Mouse (Mus musculus) neural tube, embryonic 13.5 days (tissue): Measurements from ENCODE around the gene Zfp605. TPM values are rescaled to one million over a fixed set of nuclear protein-coding genes. Genes with fewer than 3 reads are reported as not detected.
"Not testable (repeated sequence)": the region's sequence is repeated elsewhere in the genome, so short reads cannot be mapped to it uniquely, and the experiment has no call there.

Source experiments
- ATAC-seq: fragments of 200-750 bp; cut with Nextera tagmentation; 2 replicates; pipeline ENCODE4 v1.8.0; 2017; ENCODE audit warnings: low read depth, mild to moderate bottlenecking, moderate TSS enrichment, moderate library complexity
- H3K27ac ChIP-seq: fragments of 300-500 bp; sonication (generic); replicated peaks from 2 replicates; pipeline ENCODE4 v1.5.1; 2015; ENCODE audit warnings: moderate library complexity, mild to moderate bottlenecking, inconsistent platforms
- H3K27me3 ChIP-seq: fragments of 300-500 bp; sonication (generic); 2 replicates; pipeline ENCODE4 v1.6.1; 2015; ENCODE audit warnings: mild to moderate bottlenecking, inconsistent platforms
- H3K36me3 ChIP-seq: fragments of 300-500 bp; sonication (generic); 2 replicates; pipeline ENCODE4 v1.6.1; 2015; ENCODE audit warnings: mild to moderate bottlenecking, inconsistent platforms
- H3K4me1 ChIP-seq: fragments of 300-500 bp; sonication (generic); replicated peaks from 2 replicates; pipeline ENCODE4 v1.6.1; 2015; ENCODE audit warnings: inconsistent platforms
- H3K4me2 ChIP-seq: fragments of 300-500 bp; sonication (generic); 2 replicates; pipeline ENCODE4 v1.6.1; 2015; ENCODE audit warnings: inconsistent platforms, mild to moderate bottlenecking, moderate library complexity
- H3K4me3 ChIP-seq: fragments of 300-500 bp; sonication (generic); 2 replicates; pipeline ENCODE4 v1.5.1; 2015; ENCODE audit warnings: mild to moderate bottlenecking, inconsistent platforms
- H3K9ac ChIP-seq: fragments of 300-500 bp; sonication (generic); 2 replicates; pipeline ENCODE4 v1.6.1; 2015; ENCODE audit warnings: moderate library complexity, mild to moderate bottlenecking, inconsistent platforms
- H3K9me3 ChIP-seq: fragments of 300-500 bp; sonication (generic); 2 replicates; pipeline ENCODE4 v1.6.1; 2016; ENCODE audit warnings: inconsistent platforms
- WGBS: fragments of 180-500 bp; shearing (Covaris S2); methylation state at CpG from one replicate; pipeline ENCODE4 v1.1.7; 2015; 5-methylcytosine and 5-hydroxymethylcytosine counted together
- polyA plus RNA-seq: library from polyadenylated mRNA; unstranded; fragments of >200 nt; fragmentation: Nextera tagmentation; extraction: Ambion mirVana; gene quantifications from 2 replicates; pipeline ENCODE4 v1.2.1, GENCODE M21; 2015

Zfp605 gene
- polyA plus RNA-seq, 1 experiment from 2014 or later, result 11.8 TPM

DNA sequence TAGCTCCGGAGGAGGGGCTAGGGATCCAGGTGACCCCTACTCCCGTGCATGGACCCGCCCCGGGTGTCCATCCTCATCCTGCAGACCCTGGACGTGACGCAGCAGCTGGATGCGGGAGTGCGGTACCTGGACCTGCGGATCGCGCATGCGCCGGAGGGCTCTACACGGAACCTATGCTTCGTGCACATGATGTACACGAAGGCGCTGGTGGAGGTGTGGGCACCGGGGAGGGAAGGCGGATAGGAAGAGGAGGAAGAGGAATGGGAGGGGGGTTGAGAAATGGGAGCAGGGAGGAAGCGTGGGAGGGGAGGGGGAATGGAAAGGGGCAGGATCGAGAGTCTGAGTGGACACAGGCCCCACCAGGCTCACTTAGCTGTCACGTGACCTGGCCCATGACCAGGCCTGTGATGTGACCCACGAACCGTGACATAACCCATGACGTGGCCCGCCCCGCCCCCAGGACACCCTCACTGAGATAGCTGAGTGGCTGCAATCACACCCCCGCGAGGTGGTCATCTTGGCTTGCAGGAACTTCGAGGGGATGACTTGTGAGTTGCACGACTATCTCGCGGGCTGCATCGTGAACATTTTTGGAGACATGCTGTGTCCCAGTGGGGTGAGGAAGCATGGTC, 8.1 kb upstream of the Zfp605 start:
- peak; percentile 42 for ATAC-seq
- Histone ChIP-seq H3K4me3 (peak overlapping the region; percentile 35), H3K27ac (no peak overlapping the region), H3K27me3 (no peaks in the 10 kb centered on the region), H3K9ac (peak overlapping the region; percentile 61), H3K9me3 (no peaks in the 10 kb centered on the region), H3K4me2 (peak overlapping the region; percentile 63), H3K36me3 (peaks cover 42% of the 10 kb centered on the region), H3K4me1 (peaks cover 37% of the 10 kb centered on the region)
- WGBS, result 23% methylated on average over 34 of the region's 34 CpGs

DNA sequence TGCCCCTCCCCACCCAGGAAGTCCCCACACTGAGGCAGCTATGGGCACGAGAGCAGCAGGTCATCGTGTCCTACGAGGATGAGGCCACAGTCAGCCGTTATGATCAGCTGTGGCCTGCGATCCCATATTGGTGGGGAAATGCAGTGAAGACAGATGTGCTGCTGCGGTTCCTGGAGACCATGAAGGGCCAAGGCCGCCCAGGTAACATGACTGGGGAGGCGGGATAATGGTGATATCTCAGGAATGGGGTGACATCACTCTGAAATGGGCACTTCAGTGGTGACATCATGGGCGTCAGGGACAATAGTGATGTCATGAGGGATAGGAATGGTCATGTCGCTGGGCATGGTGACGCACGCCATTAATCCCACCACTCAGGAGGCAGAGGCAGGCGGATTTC, 7.5 kb upstream of the Zfp605 start:
- Histone ChIP-seq H3K36me3 (peaks cover 42% of the 10 kb centered on the region), H3K4me1 (peaks cover 40% of the 10 kb centered on the region), H3K27me3 (no peaks in the 10 kb centered on the region), H3K27ac (no peak overlapping the region), H3K9ac (no peak overlapping the region), H3K9me3 (no peaks in the 10 kb centered on the region), H3K4me2 (peak overlapping the region; percentile 63), H3K4me3 (no peak overlapping the region)
- 90% methylated on average over 13 of the region's 13 CpGs for WGBS
- no peak for ATAC-seq

DNA sequence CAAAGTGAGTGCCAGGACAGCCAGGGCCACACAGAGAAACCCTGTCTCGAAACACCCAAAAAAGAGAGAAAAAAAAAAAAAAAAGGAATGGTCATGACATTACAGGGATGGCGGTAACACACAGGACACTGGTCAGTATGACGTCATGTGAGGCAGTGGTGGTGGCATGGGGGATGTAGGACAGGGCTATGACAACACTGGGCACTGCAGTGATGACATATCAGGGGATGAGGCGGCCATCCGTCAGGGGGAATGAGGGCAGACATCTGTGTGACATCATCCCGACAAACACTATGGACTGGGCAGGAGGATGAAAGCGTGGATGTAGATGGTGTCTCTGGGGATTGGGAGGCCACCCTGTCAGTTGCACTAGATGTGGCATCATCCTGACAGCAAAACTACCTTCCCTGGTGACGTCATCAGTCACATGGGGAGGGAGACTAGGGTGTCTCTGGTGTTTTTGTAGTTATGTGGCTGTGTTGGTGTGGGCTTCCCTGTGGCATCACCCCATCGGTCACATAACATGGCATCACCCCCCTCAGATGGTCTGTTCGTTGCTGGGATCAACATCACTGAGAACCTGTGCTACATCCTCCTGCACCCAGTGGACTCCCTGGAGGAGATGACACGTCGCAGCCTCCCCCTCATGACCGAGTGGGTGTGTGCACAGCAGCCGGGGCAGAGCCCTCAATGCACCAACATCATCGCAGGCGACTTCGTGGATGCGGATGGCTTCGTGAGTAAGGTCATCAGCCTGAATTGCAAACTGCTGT, 6.9 kb upstream of the Zfp605 start:
- H3K27me3 ChIP-seq, result no peaks in the 10 kb centered on the region
- ATAC-seq, result no peak
- peaks cover 40% of the 10 kb centered on the region for H3K4me1 ChIP-seq
- H3K9me3 ChIP-seq, result no peaks in the 10 kb centered on the region
- H3K9ac ChIP-seq, result no peak overlapping the region
- H3K4me2 ChIP-seq, result no peak overlapping the region
- peaks cover 42% of the 10 kb centered on the region for H3K36me3 ChIP-seq
- WGBS, result 95% methylated on average over 19 of the region's 19 CpGs
- no peak overlapping the region for H3K4me3 ChIP-seq
- H3K27ac ChIP-seq, result no peak overlapping the region

DNA sequence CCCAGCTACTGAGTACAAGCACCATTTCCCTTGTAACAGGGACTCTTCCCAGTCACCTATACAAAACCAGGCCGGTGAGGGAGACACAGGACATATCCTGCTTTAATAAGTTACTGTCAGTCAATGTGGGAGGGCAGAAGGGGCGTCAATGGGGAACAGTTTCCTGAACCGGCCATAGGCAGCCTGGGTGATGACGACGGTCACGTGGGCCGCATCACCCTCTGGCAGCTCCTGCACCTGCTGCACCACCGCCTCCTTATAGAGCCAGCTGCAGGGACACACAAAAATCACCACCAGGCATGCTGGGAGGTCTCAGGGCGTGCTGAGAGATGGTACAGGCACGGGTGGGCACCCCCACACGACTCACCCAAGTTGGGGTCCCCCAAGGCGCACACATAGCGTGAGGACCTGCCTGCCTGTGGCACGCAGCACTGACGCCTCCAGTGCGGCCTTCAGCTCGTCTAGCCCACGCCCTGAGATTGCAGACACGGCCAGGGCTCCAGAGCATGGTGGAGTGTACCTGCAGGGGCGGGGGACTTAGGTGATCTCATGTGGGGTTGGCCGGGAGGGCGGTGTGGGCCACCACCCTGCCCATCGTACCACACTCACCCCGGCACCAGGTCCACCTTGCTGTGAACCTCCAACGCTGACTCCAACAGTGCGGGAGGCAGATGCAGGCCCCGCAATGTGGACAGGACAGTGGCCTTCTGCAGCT, 5.8 kb upstream of the Zfp605 start:
- no peaks in the 10 kb centered on the region for H3K27me3 ChIP-seq
- H3K4me1 ChIP-seq, result peaks cover 40% of the 10 kb centered on the region
- H3K4me3 ChIP-seq, result no peak overlapping the region
- no peak for ATAC-seq
- 95% methylated on average over 27 of the region's 27 CpGs for WGBS
- no peak overlapping the region for H3K9ac ChIP-seq
- H3K4me2 ChIP-seq, result no peak overlapping the region
- peaks cover 42% of the 10 kb centered on the region for H3K36me3 ChIP-seq
- no peak overlapping the region for H3K27ac ChIP-seq
- H3K9me3 ChIP-seq, result no peaks in the 10 kb centered on the region

DNA sequence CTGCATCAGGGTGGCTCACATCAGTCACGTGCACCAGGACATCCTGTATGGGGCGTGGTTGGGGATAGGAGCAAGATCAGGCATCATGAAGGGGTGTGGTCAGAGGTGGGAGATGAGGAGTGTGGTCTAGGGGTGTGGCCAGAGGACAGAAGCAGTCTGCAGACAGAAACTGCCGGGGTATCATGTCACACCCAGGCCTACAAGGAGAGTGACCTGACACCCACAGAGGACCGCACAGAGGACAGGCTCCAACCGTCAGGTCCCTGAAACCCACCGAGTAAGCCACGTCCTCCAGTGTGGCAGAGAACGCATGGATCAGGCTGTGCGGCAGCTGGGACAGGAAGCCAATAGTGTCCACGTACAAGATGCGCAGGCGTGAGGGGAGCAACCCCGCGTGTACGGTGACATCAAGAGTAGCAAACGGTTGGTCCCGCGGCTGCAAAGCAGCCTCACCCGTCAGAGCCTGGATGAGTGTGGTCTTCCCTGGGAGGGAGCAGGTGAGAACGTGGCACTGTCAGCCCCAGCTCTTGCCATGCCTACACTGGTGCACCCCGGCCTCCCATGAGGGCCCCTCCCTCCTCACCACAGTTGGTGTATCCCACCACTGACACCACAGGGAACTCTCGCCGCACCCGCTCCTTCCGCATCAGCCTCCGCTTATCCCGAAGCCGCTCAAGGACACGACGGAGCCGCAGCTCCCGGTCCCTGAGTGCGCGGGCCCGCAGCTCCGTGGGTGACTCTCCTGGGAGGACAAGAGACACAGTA, 5.1 kb upstream of the Zfp605 start:
- ATAC-seq, result no peak
- H3K36me3 ChIP-seq, result peaks cover 42% of the 10 kb centered on the region
- H3K9ac ChIP-seq, result no peak overlapping the region
- 95% methylated on average over 36 of the region's 36 CpGs for WGBS
- H3K4me2 ChIP-seq, result no peak overlapping the region
- no peak overlapping the region for H3K27ac ChIP-seq
- no peaks in the 10 kb centered on the region for H3K27me3 ChIP-seq
- H3K9me3 ChIP-seq, result no peaks in the 10 kb centered on the region
- H3K4me3 ChIP-seq, result no peak overlapping the region
- peaks cover 40% of the 10 kb centered on the region for H3K4me1 ChIP-seq

DNA sequence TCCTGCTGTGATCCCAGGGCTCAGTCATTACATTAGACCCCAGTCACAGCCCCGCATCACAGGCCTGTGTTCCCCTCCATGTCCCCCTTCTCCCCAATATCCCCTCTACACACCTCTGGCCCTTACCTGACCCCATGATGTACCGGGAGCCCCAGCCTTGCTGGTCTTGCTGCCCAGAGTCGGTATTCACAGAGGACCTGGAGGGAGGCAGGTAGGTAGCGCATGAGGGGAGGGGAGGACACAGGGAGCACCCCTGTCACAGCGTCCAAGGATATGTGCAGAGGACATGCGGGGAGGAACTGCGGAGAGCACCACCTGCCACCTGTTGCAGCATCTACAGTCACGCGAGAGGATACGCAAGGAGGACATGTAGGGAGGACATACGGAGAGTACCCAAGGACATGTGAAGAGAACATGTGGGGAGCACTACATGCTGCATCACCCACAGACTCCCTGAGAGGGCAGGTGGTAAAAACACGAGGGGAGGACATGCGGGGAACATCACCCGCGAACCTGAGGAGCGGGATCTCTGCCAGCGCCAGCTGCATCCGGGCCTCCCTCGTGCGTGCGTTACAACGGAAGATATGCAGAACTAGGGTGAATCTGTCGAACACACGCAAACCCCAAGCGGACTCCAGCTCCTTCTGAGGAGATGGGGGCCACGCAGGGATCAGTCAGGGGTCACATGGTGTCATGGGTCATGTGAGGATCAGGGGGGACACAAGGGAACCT, 3.6 kb upstream of the Zfp605 start:
- H3K9ac ChIP-seq, result peak overlapping the region; percentile 84
- peak overlapping the region; percentile 96 for H3K4me2 ChIP-seq
- no peak overlapping the region for H3K27ac ChIP-seq
- H3K36me3 ChIP-seq, result peaks cover 42% of the 10 kb centered on the region
- peak overlapping the region; percentile 74 for H3K4me3 ChIP-seq
- peaks cover 34% of the 10 kb centered on the region for H3K4me1 ChIP-seq
- no peak for ATAC-seq
- H3K27me3 ChIP-seq, result no peaks in the 10 kb centered on the region
- WGBS, result 93% methylated on average over 26 of the region's 26 CpGs
- no peaks in the 10 kb centered on the region for H3K9me3 ChIP-seq

DNA sequence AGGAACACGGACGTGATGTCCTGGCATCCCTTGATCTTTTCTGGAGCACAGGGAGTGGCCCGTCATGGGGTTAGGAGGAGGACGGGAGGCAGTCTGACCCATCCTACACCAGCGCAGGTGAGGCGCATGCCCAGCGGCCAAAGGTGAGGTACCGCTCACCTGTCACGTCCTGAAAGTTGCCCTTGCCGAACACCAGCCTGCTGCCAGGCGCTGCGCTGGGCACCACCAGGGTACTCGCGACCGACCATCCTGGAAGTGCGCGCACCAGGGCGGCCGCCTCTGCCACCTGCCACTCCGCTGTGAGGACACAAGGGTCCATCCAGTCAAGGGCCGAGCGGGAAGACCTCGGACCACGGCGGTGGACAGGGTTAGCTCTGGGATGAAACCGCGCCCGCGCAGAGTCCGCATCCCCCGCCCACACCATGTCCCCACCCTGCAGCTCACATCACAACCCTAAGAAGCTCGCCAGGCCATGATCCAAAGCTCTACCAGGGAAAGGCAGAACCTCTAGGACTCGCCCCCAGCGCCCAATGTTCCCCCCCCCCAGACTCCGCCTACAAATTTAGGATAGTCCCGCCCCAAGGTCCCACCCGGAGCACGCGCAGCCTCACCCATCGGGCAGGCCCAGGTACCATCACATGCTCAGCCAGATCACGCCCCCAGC, 2.9 kb upstream of the Zfp605 start:
- Histone ChIP-seq H3K9ac (peak overlapping the region; percentile 84), H3K27me3 (no peaks in the 10 kb centered on the region), H3K4me2 (peak overlapping the region; percentile 96), H3K4me1 (peaks cover 27% of the 10 kb centered on the region), H3K4me3 (peak overlapping the region; percentile 74), H3K36me3 (peaks cover 48% of the 10 kb centered on the region), H3K27ac (peak overlapping the region; percentile 97), H3K9me3 (no peaks in the 10 kb centered on the region)
- peak; percentile 15 for ATAC-seq
- WGBS, result 16% methylated on average over 39 of the region's 41 CpGs

DNA sequence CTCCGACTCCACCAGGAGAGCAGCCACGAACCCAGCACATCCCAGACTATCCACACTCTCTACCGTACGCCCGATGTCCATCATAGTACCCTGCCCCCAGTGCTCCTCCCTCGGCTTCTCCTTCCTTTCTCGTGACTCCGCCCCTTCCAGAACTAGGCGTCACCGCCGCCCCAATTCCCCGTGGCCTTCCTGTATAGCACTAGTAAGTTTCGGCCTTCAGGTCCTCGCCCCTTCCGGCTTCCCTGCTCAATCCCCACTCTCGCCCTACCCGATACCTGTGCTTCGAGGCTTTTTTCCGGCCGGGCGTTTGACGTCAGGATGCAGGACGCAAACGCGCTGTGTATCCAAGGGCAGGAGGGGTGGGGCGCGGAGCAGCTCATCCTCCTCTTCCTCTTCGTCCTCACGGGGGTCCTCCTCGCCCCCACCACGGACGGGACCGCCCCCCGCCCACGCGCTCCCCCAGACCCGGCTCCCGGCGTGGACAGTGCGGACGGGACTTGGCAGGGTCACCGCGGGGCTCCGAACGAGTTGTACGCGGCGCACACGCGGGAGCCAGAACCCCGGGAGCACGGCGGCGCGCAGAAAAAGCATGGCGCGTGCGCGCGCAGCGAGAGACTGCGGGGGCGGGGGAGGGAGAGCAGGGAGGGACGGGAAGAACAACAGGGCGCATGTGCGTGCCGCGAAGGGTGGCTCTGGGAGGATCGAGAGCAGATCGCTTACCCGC, 2.1 kb upstream of the Zfp605 start, which contains the start of gene Gtpbp6:
Gene Gtpbp6, minus strand, starts transcription at position 617 of the 724 bp plus-strand sequence.
- Histone ChIP-seq H3K36me3 (peaks cover 50% of the 10 kb centered on the region), H3K4me3 (peak within 1 kb of the TSS; percentile 74), H3K4me1 (peaks cover 25% of the 10 kb centered on the region), H3K9me3 (no peaks in the 10 kb centered on the region), H3K27ac (peak within 1 kb of the TSS; percentile 97), H3K9ac (peak within 1 kb of the TSS; percentile 84), H3K4me2 (peak within 1 kb of the TSS; percentile 96), H3K27me3 (no peaks in the 10 kb centered on the region)
- peak; percentile 81 for ATAC-seq
- under 1% methylated on average over 70 of the region's 71 CpGs for WGBS

DNA sequence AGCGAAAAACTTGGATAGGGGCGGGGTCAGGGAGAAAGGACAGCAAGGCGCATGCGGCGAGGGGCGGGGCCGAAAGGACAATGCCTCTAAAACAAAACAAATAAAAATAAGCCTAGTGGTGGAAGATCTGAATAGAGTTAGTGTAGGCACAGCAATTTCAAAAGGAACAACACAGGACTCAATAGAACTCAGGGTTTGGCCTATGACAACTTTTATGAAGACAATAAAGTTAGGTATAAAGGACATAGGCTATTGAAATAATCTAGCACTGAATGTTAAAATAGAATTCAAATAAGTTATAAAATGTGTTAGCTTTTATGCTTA, 1.6 kb upstream of the Zfp605 start:
- Histone ChIP-seq H3K27me3 (no peaks in the 10 kb centered on the region), H3K36me3 (peaks cover 50% of the 10 kb centered on the region), H3K4me1 (peaks cover 25% of the 10 kb centered on the region), H3K4me3 (peak overlapping the region; percentile 74), H3K9me3 (no peaks in the 10 kb centered on the region), H3K27ac (peak overlapping the region; percentile 97), H3K9ac (no peak overlapping the region), H3K4me2 (peak overlapping the region; percentile 96)
- WGBS, result 1% methylated on average over 7 of the region's 7 CpGs
- ATAC-seq, result no peak

DNA sequence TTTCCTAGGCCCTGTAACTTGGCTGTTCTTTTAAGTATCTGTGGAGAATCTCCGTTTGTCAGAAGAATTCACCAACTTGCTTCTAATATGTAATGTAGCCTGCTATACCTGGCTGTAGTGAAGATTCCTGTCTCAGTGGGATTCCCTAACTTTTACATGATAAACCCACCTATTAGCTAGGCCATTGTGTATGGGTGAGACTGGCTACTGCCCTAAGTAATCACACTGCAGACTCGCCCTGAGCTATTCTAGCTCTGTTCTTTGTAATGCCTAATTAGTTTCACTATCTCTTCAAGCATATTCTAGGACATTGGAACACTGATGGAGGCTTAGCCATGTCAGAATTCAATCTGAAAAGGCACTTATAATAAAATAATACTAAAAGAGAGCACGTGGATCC, 12.5 kb downstream of the Zfp605 start:
- WGBS, result 84% methylated on average over 3 of the region's 3 CpGs
- not testable (repeated sequence) for H3K9me3 ChIP-seq, ATAC-seq, H3K4me3 ChIP-seq, H3K4me1 ChIP-seq, H3K9ac ChIP-seq, H3K27me3 ChIP-seq, H3K27ac ChIP-seq, H3K4me2 ChIP-seq
- peaks cover 85% of the 10 kb centered on the region for H3K36me3 ChIP-seq
